Mouse (Mus musculus) kidney, embryonic 14.5 days (tissue): Measurements from ENCODE around the gene Btn1a1. TPM values are rescaled to one million over a fixed set of nuclear protein-coding genes. Genes with fewer than 3 reads are reported as not detected.
A peak's percentile ranks its signal among the peaks of the same experiment; 100 is the strongest.

Experiments used
- ATAC-seq: fragments of 200-750 bp; cut with Nextera tagmentation; 2 replicates; pipeline ENCODE4 v1.8.0; 2017; ENCODE audit warnings: moderate number of reproducible peaks, mild to moderate bottlenecking, moderate TSS enrichment, moderate library complexity; ENCODE audit not compliant: low FRiP score, low TSS enrichment
- H3K27ac ChIP-seq: fragments of 300-500 bp; sonication (generic); 2 replicates; pipeline ENCODE4 v1.5.1; 2014; ENCODE audit warnings: low read depth, mild to moderate bottlenecking, low read length, moderate library complexity, mixed read lengths
- H3K27me3 ChIP-seq: fragments of 300-500 bp; sonication (generic); 2 replicates; pipeline ENCODE4 v1.6.1; 2014; ENCODE audit warnings: mild to moderate bottlenecking, low read length; ENCODE audit not compliant: control insufficient read depth, insufficient read depth
- H3K36me3 ChIP-seq: fragments of 300-500 bp; sonication (generic); 2 replicates; pipeline ENCODE4 v1.6.1; 2014; ENCODE audit warnings: low read length, mixed read lengths; ENCODE audit not compliant: control insufficient read depth, insufficient read depth
- H3K4me1 ChIP-seq: fragments of 300-500 bp; sonication (generic); 2 replicates; pipeline ENCODE4 v1.6.1; 2014; ENCODE audit warnings: low read length, mixed read lengths; ENCODE audit not compliant: control insufficient read depth, insufficient read depth
- H3K4me2 ChIP-seq: fragments of 300-500 bp; sonication (generic); replicated peaks from 2 replicates; pipeline ENCODE4 v1.6.1; 2014; ENCODE audit warnings: low read depth, mild to moderate bottlenecking, low read length
- H3K4me3 ChIP-seq: fragments of 300-500 bp; sonication (generic); 2 replicates; pipeline ENCODE4 v1.5.1; 2014; ENCODE audit warnings: mild to moderate bottlenecking, low read length
- H3K9ac ChIP-seq: fragments of 300-500 bp; sonication (generic); 2 replicates; pipeline ENCODE4 v1.6.1; 2014; ENCODE audit warnings: low read depth, mild to moderate bottlenecking, low read length, moderate library complexity
- H3K9me3 ChIP-seq: fragments of 300-500 bp; sonication (generic); 2 replicates; pipeline ENCODE4 v1.6.1; 2016; ENCODE audit warnings: low read length; ENCODE audit not compliant: control insufficient read depth
- WGBS: fragments of 180-500 bp; shearing (Covaris S2); extraction: QIAGEN DNeasy Blood & Tissue Kit; methylation state at CpG from one replicate; pipeline ENCODE4 v1.1.7; 2014; 5-methylcytosine and 5-hydroxymethylcytosine counted together
- polyA plus RNA-seq: library from polyadenylated mRNA; unstranded; fragments of >200 nt; fragmentation: Nextera tagmentation; extraction: Ambion mirVana; gene quantifications from 2 replicates; pipeline ENCODE4 v1.2.1, GENCODE M21; 2014

The Btn1a1 gene
- polyA plus RNA-seq, 1 experiment from 2014 or later: 0.09 TPM

GRCm38 (mm10) chr13:23464224-23464637, 1.5 kb downstream of the Btn1a1 start:
- Histone ChIP-seq H3K4me2 (peak overlapping the region; percentile 88), H3K27me3 (no peaks in the 10 kb centered on the region), H3K9me3 (no peaks in the 10 kb centered on the region), H3K36me3 (no peaks in the 10 kb centered on the region), H3K4me1 (peaks cover 5% of the 10 kb centered on the region; the same call in 1 of the 2 replicates), H3K9ac (peak overlapping the region; percentile 50), H3K27ac (no peak overlapping the region), H3K4me3 (peak overlapping the region; percentile 59)
- peak; percentile 54 for ATAC-seq
- under 1% methylated on average over 29 of the region's 29 CpGs for WGBS

GRCm38 (mm10) chr13:23463381-23464223, 2.1 kb downstream of the Btn1a1 start:
- peak; percentile 55; the same call in 1 of the 2 replicates for ATAC-seq
- Histone ChIP-seq H3K4me3 (peak overlapping the region; percentile 59), H3K4me2 (peak overlapping the region; percentile 88), H3K27ac (no peak overlapping the region), H3K36me3 (no peaks in the 10 kb centered on the region), H3K9ac (peak overlapping the region; percentile 50), H3K27me3 (no peaks in the 10 kb centered on the region), H3K4me1 (peaks cover 5% of the 10 kb centered on the region; the same call in 1 of the 2 replicates), H3K9me3 (no peaks in the 10 kb centered on the region)
- WGBS: under 1% methylated on average over 21 of the region's 21 CpGs

GRCm38 (mm10) chr13:23462669-23463068, 3.0 kb downstream of the Btn1a1 start:
- Histone ChIP-seq H3K4me1 (peaks cover 5% of the 10 kb centered on the region; the same call in 1 of the 2 replicates), H3K9me3 (no peaks in the 10 kb centered on the region), H3K27ac (no peak overlapping the region), H3K36me3 (no peaks in the 10 kb centered on the region), H3K4me2 (no peak overlapping the region), H3K27me3 (no peaks in the 10 kb centered on the region), H3K9ac (no peak overlapping the region), H3K4me3 (no peak overlapping the region)
- ATAC-seq: no peak

- no peak for ATAC-seq
- Histone ChIP-seq H3K9me3 (no peaks in the 10 kb centered on the region), H3K36me3 (no peaks in the 10 kb centered on the region), H3K4me1 (peaks cover 5% of the 10 kb centered on the region; the same call in 1 of the 2 replicates), H3K4me2 (no peak overlapping the region), H3K27me3 (no peaks in the 10 kb centered on the region), H3K9ac (no peak overlapping the region), H3K27ac (no peak overlapping the region), H3K4me3 (no peak overlapping the region)
- WGBS: 89% methylated on average over 4 of the region's 4 CpGs
Observed at GRCm38 (mm10) chr13:23462063-23462462, 3.6 kb downstream of the Btn1a1 start.

GRCm38 (mm10) chr13:23459264-23459846, 6.3 kb downstream of the Btn1a1 start:
- no peak overlapping the region for H3K9ac ChIP-seq
- H3K27me3 ChIP-seq: no peaks in the 10 kb centered on the region
- H3K27ac ChIP-seq: no peak overlapping the region
- no peaks in the 10 kb centered on the region for H3K4me1 ChIP-seq
- 18% methylated on average over 15 of the region's 15 CpGs for WGBS
- no peak for ATAC-seq
- H3K36me3 ChIP-seq: no peaks in the 10 kb centered on the region
- H3K9me3 ChIP-seq: no peaks in the 10 kb centered on the region
- H3K4me3 ChIP-seq: no peak overlapping the region
- H3K4me2 ChIP-seq: no peak overlapping the region; the same call in 1 of the 2 replicates

- H3K4me3 ChIP-seq: peak overlapping the region; percentile 71
- WGBS: 1% methylated on average over 9 of the region's 9 CpGs
- ATAC-seq: no peak
- no peaks in the 10 kb centered on the region for H3K36me3 ChIP-seq
- no peaks in the 10 kb centered on the region for H3K27me3 ChIP-seq
- H3K9ac ChIP-seq: peak overlapping the region; percentile 69
- H3K4me2 ChIP-seq: peak overlapping the region; percentile 38
- peak overlapping the region; percentile 87; the same call in 1 of the 2 replicates for H3K27ac ChIP-seq
- no peaks in the 10 kb centered on the region for H3K9me3 ChIP-seq
- no peaks in the 10 kb centered on the region for H3K4me1 ChIP-seq
Observed at GRCm38 (mm10) chr13:23453926-23454325, 11.8 kb downstream of the Btn1a1 start.

- peak; percentile 88 for ATAC-seq
- no peaks in the 10 kb centered on the region for H3K9me3 ChIP-seq
Observed at GRCm38 (mm10) chr13:23453362-23453862, 12.3 kb downstream of the Btn1a1 start.

GRCm38 (mm10) chr13:23450398-23450797, 15.3 kb downstream of the Btn1a1 start:
- no peaks in the 10 kb centered on the region for H3K36me3 ChIP-seq
- ATAC-seq: 0 out of 2 replicates have a peak, but pooled peaks have one; percentile 20
- H3K4me3 ChIP-seq: peak overlapping the region; percentile 49
- peak overlapping the region; percentile 61 for H3K4me2 ChIP-seq
- H3K4me1 ChIP-seq: no peaks in the 10 kb centered on the region
- H3K27ac ChIP-seq: no peak overlapping the region
- no peaks in the 10 kb centered on the region for H3K9me3 ChIP-seq
- 0% methylated on average over 15 of the region's 15 CpGs for WGBS
- H3K9ac ChIP-seq: peak overlapping the region; percentile 56
- H3K27me3 ChIP-seq: no peaks in the 10 kb centered on the region

More at GRCm38 (mm10) chr13:23453362-23453862, 12.3 kb downstream of the Btn1a1 start:
- H3K4me1 ChIP-seq: no peaks in the 10 kb centered on the region
- no peaks in the 10 kb centered on the region for H3K36me3 ChIP-seq
- WGBS: under 1% methylated on average over 25 of the region's 25 CpGs
- H3K9ac ChIP-seq: peak overlapping the region; percentile 69
- peak overlapping the region; percentile 38 for H3K4me2 ChIP-seq
- no peaks in the 10 kb centered on the region for H3K27me3 ChIP-seq
- peak overlapping the region; percentile 87 for H3K27ac ChIP-seq
- H3K4me3 ChIP-seq: peak overlapping the region; percentile 71
